Mouse (Mus musculus): ENCODE measurements around the gene Klb. TPM values are rescaled to one million over a fixed set of nuclear protein-coding genes. Genes with fewer than 3 reads are reported as not detected.
"Not testable (repeated sequence)": the region's sequence is repeated elsewhere in the genome, so short reads cannot be mapped to it uniquely, and the experiment has no call there.

Gene Klb
- 0.36 and 0.40 TPM in 2 replicates for polyA plus RNA-seq (2012; rRNA removed)

DNA sequence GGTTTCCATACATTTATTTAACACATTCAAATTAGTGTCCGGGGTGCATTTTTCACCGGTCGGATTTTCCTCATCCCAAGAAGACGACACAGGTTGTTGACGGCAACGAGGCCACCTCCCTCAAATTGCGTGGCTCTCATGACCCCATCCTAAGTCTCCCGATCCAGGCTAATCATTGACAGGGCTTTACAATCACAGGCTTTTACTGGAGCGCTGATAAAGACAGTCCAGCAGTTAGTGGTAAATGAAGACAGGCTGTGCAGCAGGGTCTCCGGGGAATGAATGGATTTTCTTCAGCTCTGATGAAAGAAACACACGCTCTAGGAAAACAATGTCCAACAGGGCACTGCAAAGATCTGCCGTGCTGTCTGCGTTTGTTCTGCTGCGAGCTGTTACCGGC is at the start of gene Klb:
Gene Klb (plus strand): TSS at position 147 of the 400 bp plus-strand sequence.
- WGBS = 26% methylated on average over 15 of the region's 15 CpGs
- DNase-seq (ENCODE audit: low read depth, low spot score) = peak; percentile 78

DNA sequence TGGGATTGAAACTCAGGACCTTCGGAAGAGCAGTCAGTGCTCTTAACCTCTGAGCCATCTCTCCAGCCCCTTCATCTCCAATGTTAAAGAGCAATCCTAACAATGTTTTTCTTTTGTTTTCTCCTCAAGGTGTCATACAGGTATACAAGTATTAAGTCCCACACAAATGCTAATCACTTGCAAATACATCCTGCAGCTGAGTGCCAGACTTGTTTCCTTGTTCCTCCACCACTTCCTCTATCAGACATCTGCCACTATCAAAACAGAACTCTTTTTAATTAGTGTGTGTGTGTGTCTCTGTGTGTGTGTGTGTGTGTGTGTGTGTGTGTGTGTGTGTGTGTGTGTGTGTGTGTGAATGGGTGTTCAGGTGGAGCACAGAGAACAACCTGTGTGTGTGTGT is 48.5 kb upstream of the Klb start:
- 96% methylated on average over 1 of the region's 1 CpGs for WGBS
- DNase-seq (ENCODE audit: low read depth, low spot score) = not testable (repeated sequence)

DNA sequence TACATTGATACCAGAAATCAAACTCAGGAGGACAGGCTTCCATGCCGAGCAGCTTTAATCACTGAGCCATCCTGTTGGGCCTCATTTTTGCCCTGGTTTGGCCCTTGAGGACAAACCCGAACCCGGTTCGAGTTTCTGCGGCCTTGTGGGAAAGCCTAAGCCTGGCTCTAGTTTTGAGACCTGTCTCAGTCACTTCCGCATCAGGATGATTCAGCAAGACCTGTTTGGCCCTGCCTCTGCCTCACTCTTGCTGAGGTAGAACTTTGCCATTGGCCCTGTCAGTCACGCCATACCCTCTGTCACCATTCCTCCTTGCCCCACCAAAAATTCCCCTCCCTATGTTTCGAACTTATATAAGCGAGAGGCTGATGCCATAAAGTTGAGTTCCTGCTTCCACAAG is 48.0 kb upstream of the Klb start:
- no peak for DNase-seq (ENCODE audit: low read depth, low spot score)
- 89% methylated on average over 9 of the region's 9 CpGs for WGBS

DNA sequence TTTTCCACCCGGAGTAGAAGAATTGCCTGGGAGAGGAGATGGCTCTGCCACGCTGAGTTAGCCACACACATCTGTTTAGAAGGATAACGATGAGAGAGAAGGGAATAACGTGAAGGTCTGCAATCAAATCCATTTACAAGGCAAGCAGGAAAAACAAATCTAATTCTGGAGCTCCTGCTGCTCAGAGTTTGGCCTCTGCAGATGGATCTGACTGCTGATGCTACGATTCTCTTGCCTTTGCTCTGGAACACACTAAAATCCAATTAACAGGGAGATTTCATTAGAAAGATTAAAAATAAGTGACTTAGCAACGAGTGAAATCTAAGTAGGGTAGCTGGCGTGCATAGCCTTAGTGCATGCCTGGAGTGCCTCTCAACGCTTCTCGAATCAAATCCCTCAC is 42.6 kb upstream of the Klb start:
- no peak for DNase-seq (ENCODE audit: low read depth, low spot score)
- 77% methylated on average over 9 of the region's 9 CpGs for WGBS

DNA sequence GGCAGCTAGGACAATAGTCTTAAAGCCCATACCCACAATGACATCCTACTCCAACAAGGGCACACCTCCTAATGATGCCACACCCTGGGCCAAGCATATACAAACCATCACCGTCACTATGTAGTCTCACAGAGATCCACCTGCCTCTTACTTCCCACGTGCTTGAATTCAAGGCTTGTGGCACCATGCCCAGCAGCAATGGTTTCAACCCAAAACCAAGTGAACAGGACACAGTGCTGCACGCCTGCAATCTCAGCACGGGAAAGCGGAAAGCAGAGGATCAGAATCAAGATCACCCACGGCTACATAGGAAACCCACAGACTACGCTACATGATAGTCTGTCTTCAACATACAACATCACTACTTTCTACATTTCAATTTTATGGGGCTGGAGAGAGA is 39.9 kb upstream of the Klb start:
- DNase-seq (ENCODE audit: low read depth, low spot score) = no peak
- WGBS = 83% methylated on average over 7 of the region's 7 CpGs

DNA sequence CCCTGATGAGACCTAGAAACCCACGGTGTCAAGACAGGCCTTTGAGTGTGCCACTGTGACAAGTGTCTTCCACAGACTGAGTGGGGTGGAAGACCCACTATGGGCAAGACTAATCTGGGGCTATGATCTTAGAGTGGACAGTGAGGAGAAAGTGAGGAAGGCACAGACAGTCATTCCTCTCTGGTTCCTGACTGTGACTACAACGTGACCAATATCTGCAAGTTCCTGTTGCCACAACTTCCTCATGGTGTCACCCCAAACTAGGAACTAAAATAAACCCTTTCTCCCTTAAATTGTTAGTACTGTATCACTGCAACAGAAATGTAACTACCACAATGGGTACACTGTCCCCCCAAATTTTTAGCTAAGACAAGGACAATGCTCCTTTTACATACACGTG is 39.2 kb upstream of the Klb start:
- WGBS = 92% methylated on average over 3 of the region's 3 CpGs
- no peak for DNase-seq (ENCODE audit: low read depth, low spot score)

DNA sequence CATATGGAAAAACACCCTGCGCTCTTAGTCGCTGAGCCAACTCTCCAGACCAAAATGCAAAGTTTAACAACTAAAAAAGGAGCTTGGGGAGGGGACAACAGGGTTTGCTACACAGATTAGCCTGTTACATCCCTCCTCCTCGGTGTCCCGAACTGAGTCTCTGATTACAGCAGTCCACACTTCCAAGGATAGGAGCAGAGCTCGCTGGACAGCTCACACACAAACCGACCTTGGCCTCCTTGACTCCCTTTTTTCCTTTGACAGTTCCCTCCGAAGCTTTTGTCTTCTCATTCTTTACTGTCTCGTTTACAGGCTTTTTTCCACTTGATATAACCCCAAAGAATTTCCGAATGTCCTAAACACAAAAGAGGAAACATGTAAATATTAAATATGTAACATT is 28.9 kb upstream of the Klb start:
- 88% methylated on average over 9 of the region's 9 CpGs for WGBS
- DNase-seq (ENCODE audit: low read depth, low spot score) = no peak

DNA sequence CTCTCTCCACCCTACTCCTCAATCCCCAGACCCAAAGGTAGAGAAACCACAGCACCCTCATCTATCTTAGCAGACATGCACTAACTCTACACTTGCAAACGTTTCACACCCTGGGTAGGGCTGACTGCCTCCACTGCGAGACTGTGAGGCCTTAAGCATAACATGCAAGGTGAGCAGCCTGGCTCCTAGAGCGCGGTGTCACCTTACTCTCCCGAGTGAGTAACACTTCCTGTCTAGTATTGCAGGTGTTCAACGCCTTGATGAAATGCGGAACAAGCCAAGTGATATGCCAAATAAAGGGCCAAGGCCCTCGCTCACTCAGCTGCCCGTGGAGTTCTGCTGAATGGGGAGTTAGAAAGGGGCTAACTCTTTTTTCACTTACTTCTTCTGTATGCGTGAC is 25.9 kb upstream of the Klb start:
- no peak for DNase-seq (ENCODE audit: low read depth, low spot score)
- 42% methylated on average over 10 of the region's 10 CpGs for WGBS

DNA sequence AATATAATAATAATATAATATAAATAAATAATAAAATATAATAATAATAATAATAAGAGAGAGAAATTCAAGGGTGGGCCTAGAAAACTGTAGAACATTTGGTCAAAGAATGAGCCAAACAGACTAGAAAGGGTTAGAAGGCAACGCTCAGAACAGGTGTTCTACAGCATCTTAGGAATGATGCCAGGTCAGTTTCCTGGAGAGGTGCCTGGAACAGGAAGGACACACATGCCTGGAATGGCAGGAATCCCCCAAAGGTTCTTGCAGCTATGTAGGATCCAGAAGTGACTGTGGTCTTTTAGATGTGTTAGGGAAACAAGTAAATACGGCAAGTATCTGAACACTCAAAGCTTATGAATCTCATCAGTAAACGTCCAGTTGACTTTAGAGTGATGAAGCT is 23.8 kb upstream of the Klb start:
- no peak for DNase-seq (ENCODE audit: low read depth, low spot score)
- 58% methylated on average over 3 of the region's 3 CpGs for WGBS

DNA sequence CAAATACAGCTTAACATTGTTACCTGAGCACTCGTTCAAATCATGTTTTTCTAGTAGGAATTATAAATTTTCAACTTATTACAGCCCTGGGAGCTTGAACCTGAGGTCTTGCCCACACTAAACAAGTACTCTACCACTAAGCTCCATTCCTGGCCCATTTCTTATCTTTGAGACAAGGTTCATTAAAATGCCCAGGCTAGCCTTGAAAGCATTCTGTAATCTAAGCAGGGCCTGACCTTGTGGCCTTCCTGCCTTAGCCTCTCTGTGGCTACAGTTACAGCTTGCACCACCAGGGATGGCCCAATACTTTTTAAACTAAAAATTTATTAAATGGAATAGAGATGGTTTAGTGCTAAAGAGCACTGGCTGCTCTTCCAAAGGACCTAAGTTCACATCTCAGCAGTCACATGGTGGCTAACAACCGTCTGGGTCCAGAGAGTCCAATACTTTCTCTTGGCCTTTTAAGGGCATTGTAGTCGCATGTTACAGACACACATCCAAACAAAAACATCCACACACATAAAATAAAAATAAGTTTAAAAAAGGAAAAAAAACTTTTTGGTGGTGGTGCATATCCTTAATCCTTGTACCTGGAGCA is 23.3 kb upstream of the Klb start:
- WGBS = 73% methylated on average over 3 of the region's 3 CpGs
- DNase-seq (ENCODE audit: low read depth, low spot score) = no peak

DNA sequence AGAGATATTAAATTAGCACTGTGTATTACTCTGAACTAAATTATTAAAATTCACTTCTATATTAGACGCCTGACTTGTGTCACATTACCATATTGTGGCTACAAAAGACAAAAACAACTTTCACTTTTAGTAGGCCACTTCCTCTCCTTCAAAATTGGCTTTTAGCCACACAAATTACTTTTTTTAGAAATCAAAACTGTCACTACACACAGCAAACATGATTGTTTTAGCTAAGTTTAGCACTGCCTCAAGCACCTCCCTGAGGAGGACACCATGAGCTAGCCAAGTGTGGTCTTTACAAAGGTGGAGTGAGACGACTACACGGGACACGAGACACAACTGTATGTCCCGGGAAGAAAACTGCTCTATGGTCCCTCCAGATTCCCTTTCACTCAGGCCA is 21.9 kb upstream of the Klb start:
- DNase-seq (ENCODE audit: low read depth, low spot score) = no peak
- 28% methylated on average over 5 of the region's 5 CpGs for WGBS

DNA sequence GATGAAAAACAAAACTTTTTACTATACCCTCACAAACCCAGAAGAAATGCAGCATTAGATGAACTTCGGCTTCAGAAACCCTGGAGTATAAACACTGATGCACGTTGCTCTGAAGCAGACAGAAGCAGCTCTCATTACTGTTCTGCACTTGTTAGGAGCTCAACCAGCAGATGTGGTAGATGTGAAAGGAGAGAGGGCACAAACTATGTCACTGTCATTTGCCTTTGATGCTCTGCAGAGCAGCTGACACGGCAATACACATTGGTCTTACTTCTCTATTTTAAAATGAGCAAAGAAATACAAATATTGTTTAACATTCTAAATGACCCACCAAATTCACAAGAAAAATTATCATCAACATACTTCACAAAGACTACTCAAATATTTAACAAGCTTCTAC is 18.1 kb upstream of the Klb start:
- WGBS = 60% methylated on average over 3 of the region's 3 CpGs
- no peak for DNase-seq (ENCODE audit: low read depth, low spot score)

DNA sequence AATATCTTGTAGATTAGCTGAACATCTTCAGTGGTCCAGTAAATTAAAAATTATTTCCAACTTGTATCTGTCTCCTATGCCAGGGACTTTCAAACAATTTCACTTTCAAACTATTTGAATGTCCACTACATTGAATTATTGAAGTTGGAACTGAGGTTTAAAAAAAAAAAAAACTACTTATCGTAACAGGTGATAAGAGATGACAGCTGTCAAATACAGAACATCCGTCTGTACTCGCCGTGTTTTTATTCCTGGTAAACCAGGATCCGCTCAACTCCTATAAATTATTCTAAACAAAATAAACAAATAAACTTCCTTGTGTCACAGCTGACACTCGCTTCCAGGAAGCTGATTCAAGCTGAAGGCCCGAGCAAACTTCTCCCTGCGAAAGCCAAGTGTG is 13.3 kb upstream of the Klb start:
- WGBS = 0% methylated on average over 8 of the region's 8 CpGs
- no peak for DNase-seq (ENCODE audit: low read depth, low spot score)

DNA sequence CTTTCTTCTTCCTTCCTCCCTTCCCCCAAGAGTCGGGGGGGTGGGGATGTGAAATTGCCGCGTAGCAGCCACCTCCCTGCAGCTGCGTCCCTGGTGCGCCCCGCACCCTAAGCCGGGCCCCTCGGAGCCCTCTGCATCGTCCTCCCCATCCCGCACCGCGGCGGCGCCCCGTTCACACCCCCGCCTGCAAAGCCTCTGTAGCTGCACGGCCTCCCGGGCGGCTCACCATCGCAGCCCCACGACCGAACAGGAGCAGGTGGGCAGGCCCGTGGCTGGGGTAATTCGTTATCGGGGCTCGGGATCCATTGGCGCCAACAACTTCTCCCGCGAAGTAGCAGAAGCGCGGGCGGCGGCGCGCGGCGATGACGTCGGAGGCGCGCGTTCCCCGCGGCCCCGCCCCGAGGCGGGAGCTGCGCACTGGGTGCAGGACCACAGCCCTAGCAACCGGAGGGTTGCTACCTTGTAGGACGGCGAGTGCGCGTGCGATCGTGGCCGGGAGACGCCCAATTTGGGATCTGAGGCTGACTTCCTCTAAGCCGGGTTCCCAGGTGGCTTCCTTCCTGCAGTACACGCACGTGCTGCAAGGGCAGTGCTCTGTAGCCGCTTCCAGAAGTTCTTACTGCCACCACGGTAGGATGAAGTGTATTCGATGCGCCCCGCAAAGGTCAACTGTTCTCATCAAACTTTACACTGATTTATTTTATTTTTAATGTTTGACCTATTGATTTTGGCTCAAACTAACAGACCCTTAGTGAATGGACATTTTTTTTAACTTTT is 12.6 kb upstream of the Klb start, which contains the start of gene Rfc1:
Gene Rfc1 (minus strand): TSS at position 373 of the 777 bp plus-strand sequence.
- DNase-seq (ENCODE audit: low read depth, low spot score) = peak; percentile 73
- WGBS = under 1% methylated on average over 65 of the region's 65 CpGs

DNA sequence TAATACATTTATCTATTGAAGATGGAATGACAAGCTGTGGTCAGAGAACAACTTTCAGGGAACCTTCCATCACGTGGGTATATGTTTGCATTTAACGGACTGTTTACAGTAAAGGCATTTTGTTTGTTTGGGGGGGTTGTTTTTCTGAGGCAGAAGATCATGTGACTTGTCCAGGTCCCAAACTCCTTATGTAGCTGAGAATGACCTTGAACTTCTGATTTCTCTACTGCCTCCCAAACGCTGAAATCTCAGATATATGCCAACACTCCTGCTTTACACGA is 12.1 kb upstream of the Klb start:
- DNase-seq (ENCODE audit: low read depth, low spot score) = no peak
- 21% methylated on average over 4 of the region's 4 CpGs for WGBS

DNA sequence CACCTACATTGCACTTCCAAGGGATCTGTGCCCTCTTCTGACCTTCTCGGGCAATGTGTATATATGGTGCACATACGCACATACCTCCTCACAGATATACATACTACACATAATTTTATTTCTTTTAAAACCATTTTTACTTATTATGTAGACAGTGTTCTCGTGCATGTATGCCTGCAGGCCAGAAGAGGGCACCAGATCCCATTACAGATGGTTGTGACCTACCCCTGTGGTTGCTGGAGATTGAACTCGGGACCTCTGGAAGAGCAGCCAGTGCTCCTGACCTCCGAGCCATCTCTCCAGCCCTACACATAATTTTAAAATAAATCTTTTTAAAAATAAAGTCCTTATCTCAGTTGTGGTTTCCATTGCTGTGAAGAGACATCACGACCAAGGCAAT is 9.7 kb upstream of the Klb start:
- WGBS = 74% methylated on average over 6 of the region's 6 CpGs
- no peak for DNase-seq (ENCODE audit: low read depth, low spot score)

DNA sequence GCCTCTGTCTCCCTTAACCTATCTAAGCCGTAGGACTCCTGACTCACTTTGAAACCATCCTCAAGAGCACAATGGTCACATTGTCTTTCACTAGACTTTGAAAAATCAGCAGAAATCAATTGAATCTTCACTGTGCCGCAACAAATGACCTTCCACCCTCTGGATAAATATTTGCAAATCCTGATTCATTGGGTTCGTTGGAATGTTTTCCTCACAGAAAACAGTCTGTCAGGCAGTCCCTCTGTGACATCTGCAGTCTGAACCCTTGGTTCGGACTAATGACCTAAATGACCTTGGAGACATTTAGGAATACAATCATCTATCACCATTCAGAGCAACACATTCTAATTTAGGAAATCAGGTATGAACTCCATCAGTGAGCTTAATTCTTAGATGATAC is 7.9 kb upstream of the Klb start:
- 24% methylated on average over 4 of the region's 4 CpGs for WGBS
- DNase-seq (ENCODE audit: low read depth, low spot score) = no peak

DNA sequence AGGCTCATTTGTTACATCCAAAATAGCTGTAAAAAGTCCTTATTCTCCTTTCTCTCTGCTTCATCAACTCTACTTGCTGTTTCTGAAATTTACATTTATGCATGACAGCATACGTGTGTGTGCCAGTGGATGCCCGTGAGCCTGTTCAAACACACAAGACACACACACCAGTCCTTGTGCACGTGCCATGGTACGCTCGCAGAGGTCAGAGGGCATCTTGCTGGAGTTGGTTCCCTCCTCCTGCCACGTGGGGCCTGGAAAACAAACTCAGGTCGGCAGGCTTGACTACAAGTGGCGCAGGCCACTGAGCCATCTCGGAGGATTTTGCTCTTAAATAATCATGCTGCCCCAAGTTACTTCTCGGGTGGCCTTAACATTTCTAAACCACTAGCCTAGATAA is 2.4 kb downstream of the Klb start:
- WGBS = 65% methylated on average over 10 of the region's 10 CpGs
- no peak for DNase-seq (ENCODE audit: low read depth, low spot score)

DNA sequence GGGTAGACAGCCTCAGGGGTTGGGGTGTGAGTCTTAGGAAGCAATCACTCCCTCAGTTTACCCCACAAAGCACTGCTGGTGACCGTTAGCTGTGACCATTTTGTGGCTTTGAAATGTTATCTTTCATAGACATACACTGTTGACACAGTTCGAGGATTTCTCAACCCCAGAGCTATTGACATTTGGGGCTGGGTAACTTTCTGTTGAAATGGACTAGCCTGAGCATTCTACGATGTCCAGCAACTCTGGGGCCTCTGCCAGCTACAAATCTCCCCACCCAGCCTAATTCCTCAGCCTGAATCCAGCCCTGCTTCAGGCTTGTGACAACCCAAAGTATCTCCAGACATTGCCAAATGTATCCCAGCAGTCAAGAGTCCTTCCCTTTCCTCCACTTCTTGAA is 6.0 kb downstream of the Klb start:
- 19% methylated on average over 3 of the region's 3 CpGs for WGBS
- no peak for DNase-seq (ENCODE audit: low read depth, low spot score)

DNA sequence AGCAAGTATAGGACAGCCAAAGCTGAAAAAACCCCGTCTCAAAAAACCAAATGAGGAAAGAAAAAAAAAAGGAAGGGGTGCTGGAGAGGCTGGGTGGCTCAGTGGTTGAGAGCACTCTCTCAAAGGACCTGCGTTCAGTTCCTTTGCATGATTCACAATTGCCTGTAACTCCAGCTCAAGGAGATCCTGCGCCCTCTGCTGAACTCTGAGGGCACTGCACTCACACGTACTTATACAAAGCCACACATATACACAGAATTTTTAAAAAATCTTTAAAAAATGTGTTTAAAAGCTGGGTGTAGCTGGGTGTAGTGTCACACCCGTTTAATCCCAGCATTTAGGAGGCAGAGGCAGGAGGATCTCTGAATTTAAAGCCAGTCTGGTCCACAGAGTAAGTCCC is 6.9 kb downstream of the Klb start:
- no peak for DNase-seq (ENCODE audit: low read depth, low spot score)
- 78% methylated on average over 5 of the region's 5 CpGs for WGBS

DNA sequence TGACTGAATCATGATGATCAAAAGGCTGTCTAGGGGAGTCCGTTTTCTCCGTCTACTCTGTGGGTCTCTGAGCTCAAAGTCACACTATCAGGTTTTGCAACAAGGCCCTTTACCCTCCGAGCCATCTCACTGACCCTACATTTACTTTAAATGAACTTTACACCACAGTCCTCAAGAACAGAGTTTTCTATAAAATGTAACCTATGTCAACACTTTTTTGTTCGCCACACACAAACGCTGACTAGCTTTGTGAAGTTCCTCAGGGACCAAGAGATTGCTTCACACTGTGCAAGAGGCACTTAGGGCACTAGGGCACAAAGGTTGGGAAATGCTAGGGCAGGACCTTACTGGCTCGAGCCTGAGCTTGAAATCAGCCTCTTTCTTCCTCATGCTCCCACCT is 8.7 kb downstream of the Klb start:
- 56% methylated on average over 6 of the region's 6 CpGs for WGBS
- DNase-seq (ENCODE audit: low read depth, low spot score) = no peak

DNA sequence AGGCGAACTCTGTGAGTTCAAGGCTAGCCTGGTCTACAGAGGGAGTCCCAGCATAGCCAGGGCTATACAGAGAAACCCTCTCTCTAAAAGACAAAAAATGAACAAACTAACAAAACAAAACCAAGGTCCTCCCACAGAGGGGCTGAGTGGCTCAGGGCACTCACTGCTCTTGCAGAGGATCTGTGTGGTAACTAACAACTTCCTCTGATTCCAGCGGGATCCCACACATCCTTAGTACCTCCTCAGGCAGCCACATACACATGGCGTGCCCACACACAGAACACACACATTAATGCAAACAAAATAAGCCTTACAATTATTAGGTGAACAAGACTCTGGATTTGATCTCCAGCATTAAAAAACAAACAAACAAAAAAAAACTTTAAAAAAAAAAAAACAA is 9.7 kb downstream of the Klb start:
- 81% methylated on average over 3 of the region's 3 CpGs for WGBS
- DNase-seq (ENCODE audit: low read depth, low spot score) = no peak
